ENCODE assay signal across 10 mouse cellular contexts in genomic region chr17:29760404-29761375, GRCm38 (mm10). TPM values are rescaled to one million over a fixed set of nuclear protein-coding genes. Genes with fewer than 3 reads are reported as not detected.
DNase-seq lines count a peak whose midpoint lies in the region; ATAC-seq and TF ChIP-seq lines count a peak whose summit lies in the region.
"Had no signal": no experiment of that assay in that cellular context is flagged by ENCODE, and none has a peak within 500 bp of the region (broad histone marks: within the 10 kb centered on the region; RNA-seq: fewer than 3 reads in every experiment).

No protein-coding gene starts in this region.

- peak; percentile 61 for ATAC-seq in forebrain, embryonic 15.5 days (replicated peaks)
- ATAC-seq in forebrain, embryonic 12.5 days (ENCODE audit: low FRiP score), result no peak
- no peak for ATAC-seq in limb, embryonic 15.5 days (ENCODE audit: insufficient number of reproducible peaks, low FRiP score, low TSS enrichment, low read depth)
- peak; percentile 72 for ATAC-seq in lung, postnatal 0 days
- no peak for ATAC-seq in intestine, embryonic 15.5 days

- H3K27me3 ChIP-seq in forebrain, embryonic 15.5 days, result no peaks in the 10 kb centered on the region
- H3K27me3 ChIP-seq in forebrain, embryonic 12.5 days, result no peaks in the 10 kb centered on the region
- H3K27me3 ChIP-seq in limb, embryonic 15.5 days, result no peaks in the 10 kb centered on the region
- H3K27me3 ChIP-seq in limb, embryonic 10.5 days (ENCODE audit: low read depth, poor library complexity, severe bottlenecking), result no peaks in the 10 kb centered on the region; the same call in 1 of the 2 replicates
- H3K27me3 ChIP-seq in lung, postnatal 0 days (replicated peaks; ENCODE audit: insufficient read depth, low read length), result no peaks in the 10 kb centered on the region
- no peaks in the 10 kb centered on the region for H3K27me3 ChIP-seq in intestine, embryonic 15.5 days (replicated peaks)
- H3K27me3 ChIP-seq: liver, embryonic 13.5 days had no signal

- TF ChIP-seq EP300 in lung, postnatal 0 days (IDR thresholded peaks at IDR 0.05), result no peak

- no peaks in the 10 kb centered on the region for H3K36me3 ChIP-seq in forebrain, embryonic 15.5 days
- H3K36me3 ChIP-seq in forebrain, embryonic 12.5 days (replicated peaks), result no peaks in the 10 kb centered on the region
- H3K36me3 ChIP-seq in limb, embryonic 15.5 days, result no peaks in the 10 kb centered on the region
- no peaks in the 10 kb centered on the region for H3K36me3 ChIP-seq in limb, embryonic 10.5 days
- no peaks in the 10 kb centered on the region for H3K36me3 ChIP-seq in lung, postnatal 0 days (ENCODE audit: insufficient read depth, low read length)
- H3K36me3 ChIP-seq in intestine, embryonic 15.5 days, result no peaks in the 10 kb centered on the region
- H3K36me3 ChIP-seq: liver, embryonic 13.5 days had no signal

- no peak for TF ChIP-seq CTCF in lung, postnatal 0 days (IDR thresholded peaks at IDR 0.05)

- no peak overlapping the region for H3K4me3 ChIP-seq in forebrain, embryonic 15.5 days
- no peak overlapping the region for H3K4me3 ChIP-seq in forebrain, embryonic 12.5 days (replicated peaks)
- H3K4me3 ChIP-seq in limb, embryonic 15.5 days, result no peak overlapping the region
- H3K4me3 ChIP-seq in limb, embryonic 10.5 days, result no peak overlapping the region
- no peak overlapping the region for H3K4me3 ChIP-seq in lung, postnatal 0 days (ENCODE audit: low read depth, low read length)
- H3K4me3 ChIP-seq in intestine, embryonic 15.5 days (replicated peaks), result no peak overlapping the region
- H3K4me3 ChIP-seq: liver, embryonic 13.5 days had no signal

- 75% methylated on average over 21 of the region's 21 CpGs for WGBS in forebrain, embryonic 15.5 days
- WGBS in forebrain, embryonic 12.5 days, result 86% methylated on average over 20 of the region's 21 CpGs
- 76% methylated on average over 21 of the region's 21 CpGs for WGBS in limb, embryonic 15.5 days
- WGBS in limb, embryonic 10.5 days, result 86% methylated on average over 21 of the region's 21 CpGs
- WGBS in lung, postnatal 0 days, result 66% methylated on average over 20 of the region's 21 CpGs
- 79% methylated on average over 20 of the region's 21 CpGs for WGBS in intestine, embryonic 15.5 days

- no peak overlapping the region for H3K4me2 ChIP-seq in forebrain, embryonic 15.5 days (replicated peaks)
- no peak overlapping the region for H3K4me2 ChIP-seq in forebrain, embryonic 12.5 days
- no peak overlapping the region for H3K4me2 ChIP-seq in limb, embryonic 15.5 days
- H3K4me2 ChIP-seq in lung, postnatal 0 days (replicated peaks; ENCODE audit: low read depth, low read length), result no peak overlapping the region
- no peak overlapping the region for H3K4me2 ChIP-seq in intestine, embryonic 15.5 days (replicated peaks)
- H3K4me2 ChIP-seq: liver, embryonic 13.5 days had no signal

- peak overlapping the region; percentile 82 for H3K27ac ChIP-seq in forebrain, embryonic 15.5 days (replicated peaks)
- no peak overlapping the region for H3K27ac ChIP-seq in forebrain, embryonic 12.5 days
- peak overlapping the region; percentile 43 for H3K27ac ChIP-seq in limb, embryonic 15.5 days
- H3K27ac ChIP-seq in limb, embryonic 10.5 days, result no peak overlapping the region
- H3K27ac ChIP-seq in lung, postnatal 0 days (ENCODE audit: low read length), result no peak overlapping the region
- no peak overlapping the region for H3K27ac ChIP-seq in intestine, embryonic 15.5 days
- H3K27ac ChIP-seq: liver, embryonic 13.5 days had no signal

- no peak for DNase-seq in limb, embryonic 10.5 days (ENCODE audit: low spot score)
- DNase-seq in cerebellum, adult 11-12 months, result peak; percentile 94
- peak; percentile 57 for DNase-seq in lung, postnatal 0 days (ENCODE audit: low spot score)
- DNase-seq in embryo, embryonic 11 days, result no peak
- DNase-seq: liver, embryonic 13.5 days; retina, postnatal 1 day had no signal

- peaks cover 13% of the 10 kb centered on the region for H3K4me1 ChIP-seq in forebrain, embryonic 15.5 days
- H3K4me1 ChIP-seq in forebrain, embryonic 12.5 days, result peaks cover 7% of the 10 kb centered on the region; the same call in 1 of the 2 replicates
- H3K4me1 ChIP-seq in limb, embryonic 15.5 days, result 0 out of 2 replicates have a peak, but pooled peaks cover 7% of the 10 kb centered on the region
- H3K4me1 ChIP-seq in limb, embryonic 10.5 days, result peaks cover 25% of the 10 kb centered on the region
- H3K4me1 ChIP-seq in lung, postnatal 0 days (ENCODE audit: insufficient read depth, low read depth, low read length), result no peaks in the 10 kb centered on the region
- 0 out of 2 replicates have a peak, but pooled peaks cover 7% of the 10 kb centered on the region for H3K4me1 ChIP-seq in intestine, embryonic 15.5 days (replicated peaks)
- H3K4me1 ChIP-seq: liver, embryonic 13.5 days had no signal

- no peaks in the 10 kb centered on the region for H3K9me3 ChIP-seq in forebrain, embryonic 15.5 days
- H3K9me3 ChIP-seq in forebrain, embryonic 12.5 days, result no peaks in the 10 kb centered on the region
- H3K9me3 ChIP-seq in limb, embryonic 15.5 days, result no peaks in the 10 kb centered on the region
- no peaks in the 10 kb centered on the region for H3K9me3 ChIP-seq in limb, embryonic 10.5 days (replicated peaks)
- H3K9me3 ChIP-seq in lung, postnatal 0 days (ENCODE audit: low read length), result no peaks in the 10 kb centered on the region
- no peaks in the 10 kb centered on the region for H3K9me3 ChIP-seq in intestine, embryonic 15.5 days
- H3K9me3 ChIP-seq: liver, embryonic 13.5 days had no signal

- H3K9ac ChIP-seq in forebrain, embryonic 15.5 days (replicated peaks), result no peak overlapping the region
- no peak overlapping the region for H3K9ac ChIP-seq in forebrain, embryonic 12.5 days
- H3K9ac ChIP-seq in limb, embryonic 15.5 days, result no peak overlapping the region
- no peak overlapping the region for H3K9ac ChIP-seq in lung, postnatal 0 days (replicated peaks; ENCODE audit: low read depth)
- H3K9ac ChIP-seq in intestine, embryonic 15.5 days, result no peak overlapping the region
- H3K9ac ChIP-seq: liver, embryonic 13.5 days had no signal

RNA-seq across cellular contexts. Expression of gene Ccdc167, which starts 43.8 kb away (rescaled TPM):
- 12.4 and 12.9 TPM in 2 replicates for polyA plus RNA-seq in forebrain, embryonic 15.5 days (2015; fragmentation: Nextera tagmentation; extraction: Ambion mirVana)
- polyA plus RNA-seq in forebrain, embryonic 12.5 days (2016; fragmentation: Nextera tagmentation; extraction: Ambion mirVana), result 15.8 and 17.8 TPM in 2 replicates
- polyA plus RNA-seq in limb, embryonic 15.5 days (2015; fragmentation: Nextera tagmentation; extraction: Ambion mirVana), result 10.0 and 10.7 TPM in 2 replicates
- 16.2 and 21.4 TPM in 2 replicates for polyA plus RNA-seq in limb, embryonic 10.5 days (2016; fragmentation: Nextera tagmentation; extraction: Ambion mirVana)
- polyA plus RNA-seq in lung, postnatal 0 days (2015; fragmentation: Nextera tagmentation; extraction: Ambion mirVana), result 4.1 and 4.9 TPM in 2 replicates
- polyA plus RNA-seq in intestine, embryonic 15.5 days (2015; fragmentation: Nextera tagmentation; extraction: Ambion mirVana), result 12.2 and 14.0 TPM in 2 replicates

Comparison
In these comparisons a context has a peak if more than half of its experiments do, and no peak if none do; other contexts are left out.
1. ATAC-seq: peak in forebrain, embryonic 15.5 days (single experiment) and lung, postnatal 0 days (single experiment); none in forebrain, embryonic 12.5 days (single experiment), limb, embryonic 15.5 days (single experiment) and intestine, embryonic 15.5 days (single experiment).
2. H3K27ac ChIP-seq: peak in forebrain, embryonic 15.5 days (single experiment) and limb, embryonic 15.5 days (single experiment); none in forebrain, embryonic 12.5 days (single experiment), limb, embryonic 10.5 days (single experiment), lung, postnatal 0 days (single experiment) and intestine, embryonic 15.5 days (single experiment).
3. DNase-seq: peak in cerebellum, adult 11-12 months (single experiment) and lung, postnatal 0 days (single experiment); none in limb, embryonic 10.5 days (single experiment) and embryo, embryonic 11 days (single experiment).